Mouse (Mus musculus) heart, postnatal 0 days (tissue): ENCODE results near the gene Nucb1. TPM values are rescaled to one million over a fixed set of nuclear protein-coding genes. Genes with fewer than 3 reads are reported as not detected.

ENCODE experiments used
- ATAC-seq: fragments of 200-750 bp; cut with Nextera tagmentation; 2 replicates; pipeline ENCODE4 v1.8.0; 2017; ENCODE audit warnings: low read depth, moderate number of reproducible peaks, moderate library complexity; ENCODE audit not compliant: insufficient read depth
- DNase-seq: peaks from one replicate; pipeline ENCODE4 v3.0.0-alpha.2; 2016; ENCODE audit warnings: low spot score
- H3K27ac ChIP-seq: fragments of 300-500 bp; sonication (generic); 2 replicates; pipeline ENCODE4 v1.5.1; 2014; ENCODE audit warnings: low read depth, mild to moderate bottlenecking
- H3K27me3 ChIP-seq: fragments of 300-500 bp; sonication (generic); 2 replicates; pipeline ENCODE4 v1.6.1; 2014; ENCODE audit warnings: low read length, mixed read lengths; ENCODE audit not compliant: control insufficient read depth, insufficient read depth
- H3K36me3 ChIP-seq: fragments of 300-500 bp; sonication (generic); replicated peaks from 2 replicates; pipeline ENCODE4 v1.6.1; 2014; ENCODE audit warnings: low read length, mixed read lengths; ENCODE audit not compliant: control insufficient read depth, insufficient read depth
- H3K4me1 ChIP-seq: fragments of 300-500 bp; sonication (generic); 2 replicates; pipeline ENCODE4 v1.6.1; 2014; ENCODE audit warnings: antibody characterized with exemption; ENCODE audit not compliant: control insufficient read depth, insufficient read depth
- H3K4me2 ChIP-seq: fragments of 300-500 bp; sonication (generic); 2 replicates; pipeline ENCODE4 v1.6.1; 2014; ENCODE audit warnings: low read depth, mild to moderate bottlenecking, low read length, moderate library complexity
- H3K4me3 ChIP-seq: fragments of 300-500 bp; sonication (generic); 2 replicates; pipeline ENCODE4 v1.5.1; 2014; ENCODE audit warnings: low read depth, low read length
- H3K9ac ChIP-seq: fragments of 300-500 bp; sonication (generic); replicated peaks from 2 replicates; pipeline ENCODE4 v1.6.1; 2014; ENCODE audit warnings: low read depth, low read length, mixed read lengths
- H3K9me3 ChIP-seq: fragments of 300-500 bp; sonication (generic); replicated peaks from 2 replicates; pipeline ENCODE4 v1.6.1; 2016; ENCODE audit warnings: low read length; ENCODE audit not compliant: control insufficient read depth
- CTCF ChIP-seq: IDR thresholded peaks from 2 replicates; pipeline ENCODE4 v1.5.1; 2016; ENCODE audit warnings: antibody characterized with exemption, control low read depth, low read depth
- EP300 ChIP-seq: IDR thresholded peaks from 2 replicates; pipeline ENCODE4 v1.6.1; 2016; ENCODE audit warnings: antibody characterized with exemption, low read depth
- WGBS: fragments of 180-500 bp; shearing (Covaris S2); extraction: QIAGEN DNeasy Blood & Tissue Kit; methylation state at CpG from one replicate; pipeline ENCODE4 v1.1.7; 2014; 5-methylcytosine and 5-hydroxymethylcytosine counted together
- polyA plus RNA-seq: library from polyadenylated mRNA; unstranded; fragments of >200 nt; fragmentation: Nextera tagmentation; extraction: Ambion mirVana; gene quantifications from 2 replicates; pipeline ENCODE4 v1.2.1, GENCODE M21; 2015
- total RNA-seq: library from RNA; depleted of rRNA; stranded (reverse); fragments of >200 nt; gene quantifications from 2 replicates; pipeline ENCODE4 v1.2.3, GENCODE M21; 2014; ENCODE audit warnings: low replicate concordance

The Nucb1 gene
- total and polyA plus RNA-seq, 2 experiments from 2014 or later, result 78.4 to 110 TPM

DNA sequence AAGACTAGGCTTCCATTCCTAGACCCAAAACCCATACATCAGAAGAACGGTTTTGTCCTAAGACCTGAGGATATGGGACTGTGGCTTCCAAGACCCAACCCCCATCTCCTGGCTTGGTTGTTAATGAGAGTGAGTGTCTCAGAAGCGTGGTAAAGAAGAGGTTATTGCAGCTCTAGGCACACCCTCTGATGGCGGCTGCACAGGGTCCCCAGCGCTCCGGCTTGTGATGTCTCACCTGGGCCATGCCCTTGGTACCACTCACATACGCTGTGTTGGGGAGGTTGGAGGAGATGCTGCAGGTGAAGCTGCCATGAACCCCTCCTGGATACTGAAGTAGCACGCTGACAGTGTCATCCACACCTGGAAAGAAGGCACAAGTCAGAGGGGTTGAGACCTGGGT is 31.4 kb downstream of the Nucb1 start:
- H3K27me3 ChIP-seq, result no peaks in the 10 kb centered on the region
- no peak for ATAC-seq
- no peaks in the 10 kb centered on the region for H3K36me3 ChIP-seq
- DNase-seq, result no peak
- H3K4me1 ChIP-seq, result no peaks in the 10 kb centered on the region
- H3K9ac ChIP-seq, result no peak overlapping the region
- H3K27ac ChIP-seq, result no peak overlapping the region
- no peak for TF ChIP-seq CTCF
- 90% methylated on average over 7 of the region's 7 CpGs for WGBS
- H3K4me3 ChIP-seq, result no peak overlapping the region
- H3K4me2 ChIP-seq, result no peak overlapping the region
- no peaks in the 10 kb centered on the region for H3K9me3 ChIP-seq

DNA sequence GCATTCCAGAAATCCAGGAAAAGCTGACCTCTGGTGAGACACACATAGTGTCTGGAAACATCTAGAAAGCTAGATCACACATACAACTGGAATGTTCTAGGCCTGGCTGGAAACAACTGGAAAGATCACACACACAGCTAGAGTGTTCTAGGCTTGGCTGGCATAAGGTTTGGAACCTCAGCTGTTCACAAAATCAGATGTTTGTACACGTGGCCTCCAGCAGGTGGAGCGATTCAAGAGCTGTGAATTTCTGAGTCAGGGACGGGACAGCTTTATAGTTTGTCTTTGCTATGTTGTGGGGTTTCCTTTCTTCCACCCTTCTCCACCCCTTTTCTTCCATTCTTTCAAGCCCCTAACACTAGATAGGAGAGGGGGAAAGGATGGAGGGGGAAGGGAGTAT is 33.2 kb downstream of the Nucb1 start:
- 9% methylated on average over 3 of the region's 3 CpGs for WGBS
- Histone ChIP-seq H3K36me3 (no peaks in the 10 kb centered on the region), H3K27me3 (no peaks in the 10 kb centered on the region), H3K4me1 (no peaks in the 10 kb centered on the region), H3K27ac (no peak overlapping the region), H3K4me3 (no peak overlapping the region), H3K9ac (no peak overlapping the region), H3K9me3 (no peaks in the 10 kb centered on the region), H3K4me2 (no peak overlapping the region)
- 0 out of 2 replicates have a peak, but pooled peaks have one; percentile 49 for ATAC-seq
- DNase-seq, result peak; percentile 63
- TF ChIP-seq EP300 (no peak), CTCF (peak; percentile 74)

DNA sequence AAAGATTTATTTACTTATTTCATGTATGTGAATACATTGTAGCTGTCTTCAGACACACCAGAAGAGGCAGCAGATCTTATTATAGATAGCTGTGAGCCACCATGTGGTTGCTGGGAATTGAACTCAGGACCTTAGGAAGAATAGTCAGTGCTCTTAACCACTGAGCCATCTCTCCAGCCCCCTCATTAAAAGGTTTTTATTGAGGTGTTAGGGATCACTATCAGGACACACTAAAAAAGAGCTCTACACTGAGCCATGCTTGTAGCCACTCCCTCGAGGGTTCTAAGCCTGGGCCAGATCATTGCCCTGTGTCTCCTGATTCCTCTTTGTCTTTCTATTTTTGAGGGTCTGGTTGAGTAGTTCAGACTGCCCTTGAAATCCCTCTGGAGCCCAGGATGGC is 33.8 kb downstream of the Nucb1 start:
- DNase-seq (no peak), ATAC-seq (no peak)
- 32% methylated on average over 1 of the region's 1 CpGs for WGBS

DNA sequence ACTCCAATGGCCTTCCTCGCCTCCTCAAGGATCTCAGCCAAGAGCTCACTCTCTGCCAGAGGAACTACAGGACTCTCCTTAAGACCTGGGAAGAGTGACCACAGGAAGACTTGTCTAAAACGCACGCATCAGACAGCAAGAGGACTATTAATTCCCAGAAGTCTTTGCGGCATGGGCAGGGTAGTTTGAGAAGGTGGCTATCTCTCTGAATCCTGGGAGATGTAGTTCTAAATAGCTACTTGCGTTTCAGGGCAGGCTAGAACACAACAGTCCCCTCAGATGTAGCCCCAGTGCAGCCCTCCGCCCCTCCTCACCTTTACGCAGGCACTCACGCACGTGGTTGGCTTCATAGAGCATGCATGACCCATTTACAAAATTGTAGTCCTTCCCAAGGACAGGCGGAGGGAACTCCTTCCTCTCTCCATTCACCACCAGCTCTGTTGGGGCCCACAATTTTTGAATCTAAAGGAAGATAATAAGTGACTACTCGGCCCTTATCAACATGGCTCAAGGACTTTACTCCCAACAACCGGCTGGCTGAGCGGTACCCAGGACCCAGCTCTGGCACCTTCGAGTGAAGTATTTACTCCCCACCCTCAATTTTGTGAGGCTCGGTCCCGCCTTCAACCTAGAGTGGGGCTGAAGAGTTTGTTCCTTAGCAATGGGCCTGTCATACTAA is 34.8 kb downstream of the Nucb1 start:
- TF ChIP-seq CTCF, result no peak
- no peak for TF ChIP-seq EP300
- ATAC-seq, result peak; percentile 40; the same call in 1 of the 2 replicates
- peak; percentile 51 for DNase-seq
- no peaks in the 10 kb centered on the region for H3K27me3 ChIP-seq
- H3K9ac ChIP-seq, result 0 out of 2 replicates have a peak overlapping the region, but pooled peaks have one; percentile 38
- H3K36me3 ChIP-seq, result no peaks in the 10 kb centered on the region
- H3K9me3 ChIP-seq, result no peaks in the 10 kb centered on the region
- H3K4me3 ChIP-seq, result peak overlapping the region; percentile 19; the same call in 1 of the 2 replicates
- H3K27ac ChIP-seq, result no peak overlapping the region
- no peaks in the 10 kb centered on the region for H3K4me1 ChIP-seq
- peak overlapping the region; percentile 52 for H3K4me2 ChIP-seq
- 61% methylated on average over 16 of the region's 16 CpGs for WGBS

More for the DNA sequence above, 33.8 kb downstream of the Nucb1 start:
- Histone ChIP-seq H3K9me3 (no peaks in the 10 kb centered on the region), H3K4me3 (no peak overlapping the region), H3K27ac (no peak overlapping the region), H3K27me3 (no peaks in the 10 kb centered on the region), H3K4me2 (no peak overlapping the region), H3K4me1 (no peaks in the 10 kb centered on the region), H3K9ac (no peak overlapping the region), H3K36me3 (no peaks in the 10 kb centered on the region)
- TF ChIP-seq CTCF, result no peak
- no peak for TF ChIP-seq EP300

DNA sequence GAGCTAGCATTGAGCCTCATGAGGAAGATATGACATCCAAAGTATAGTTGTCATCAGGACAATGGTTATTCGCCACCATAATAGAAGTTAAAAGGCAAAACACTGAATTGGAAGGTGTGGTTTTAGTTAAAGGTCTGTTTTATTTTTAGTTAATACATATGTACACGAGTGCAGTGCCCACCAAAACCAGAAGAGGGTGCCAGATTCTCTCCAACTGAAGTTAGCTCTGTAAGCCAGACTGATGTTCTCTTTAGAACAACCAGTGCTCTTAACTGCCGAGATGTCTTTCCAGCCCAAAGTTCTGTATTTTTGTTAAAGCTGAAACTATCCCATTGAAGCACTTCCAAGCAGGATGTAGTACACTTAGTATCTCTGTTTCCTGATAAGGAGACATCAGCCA is 39.3 kb downstream of the Nucb1 start:
- H3K9ac ChIP-seq, result no peak overlapping the region
- H3K36me3 ChIP-seq, result no peaks in the 10 kb centered on the region
- no peak overlapping the region for H3K27ac ChIP-seq
- H3K4me1 ChIP-seq, result peaks cover 9% of the 10 kb centered on the region
- no peaks in the 10 kb centered on the region for H3K9me3 ChIP-seq
- TF ChIP-seq EP300 (no peak), CTCF (peak; percentile 69)
- no peak overlapping the region for H3K4me2 ChIP-seq
- ATAC-seq, result no peak
- no peaks in the 10 kb centered on the region for H3K27me3 ChIP-seq
- peak; percentile 84 for DNase-seq
- WGBS, result under 1% methylated on average over 3 of the region's 3 CpGs
- H3K4me3 ChIP-seq, result no peak overlapping the region

DNA sequence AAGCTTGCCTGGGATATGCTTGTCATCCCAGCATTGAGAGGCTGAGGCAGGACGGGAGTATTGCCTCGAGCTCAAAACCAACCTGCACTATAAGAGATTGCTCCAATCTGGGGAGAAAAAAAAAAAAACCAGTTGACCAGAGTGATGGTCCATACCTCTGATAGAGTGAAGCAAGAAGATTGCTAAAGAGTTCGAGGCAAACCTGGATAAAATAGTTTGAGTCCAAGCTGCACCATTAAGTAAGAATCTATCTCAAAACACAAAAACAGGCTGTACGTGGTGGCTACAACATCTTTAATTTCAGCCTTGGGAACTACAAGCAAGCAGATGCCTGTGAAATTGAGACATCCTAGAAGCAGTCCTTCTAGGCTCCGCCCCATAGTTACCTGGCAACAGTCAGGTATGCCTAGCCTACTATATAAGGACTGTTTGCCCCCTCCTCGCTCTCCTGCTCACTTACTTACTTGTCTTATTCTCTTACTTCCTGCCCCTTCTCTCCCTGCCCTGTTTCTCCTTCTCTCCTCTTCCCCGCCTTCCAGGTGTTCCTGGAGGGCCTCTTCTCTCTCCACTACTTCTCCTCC is 43.0 kb downstream of the Nucb1 start:
- Histone ChIP-seq H3K4me2 (peak overlapping the region; percentile 90), H3K9ac (no peak overlapping the region), H3K4me1 (peaks cover 12% of the 10 kb centered on the region), H3K4me3 (peak overlapping the region; percentile 87), H3K36me3 (peaks cover 23% of the 10 kb centered on the region), H3K27me3 (no peaks in the 10 kb centered on the region), H3K9me3 (no peaks in the 10 kb centered on the region), H3K27ac (no peak overlapping the region)
- TF ChIP-seq CTCF, result no peak
- no peak for TF ChIP-seq EP300
- WGBS, result 37% methylated on average over 7 of the region's 7 CpGs
- DNase-seq, result no peak
- peak; percentile 18 for ATAC-seq
